Mouse (Mus musculus) liver, postnatal 0 days (tissue): ENCODE data around the gene Tigit. TPM values are rescaled to one million over a fixed set of nuclear protein-coding genes. Genes with fewer than 3 reads are reported as not detected.

Source experiments
- ATAC-seq: fragments of 200-750 bp; cut with Nextera tagmentation; 2 replicates; pipeline ENCODE4 v1.8.0; 2017; ENCODE audit warnings: mild to moderate bottlenecking, moderate library complexity
- DNase-seq: peaks from one replicate; pipeline ENCODE4 v3.0.0-alpha.2; 2016
- H3K27ac ChIP-seq: fragments of 300-500 bp; sonication (generic); 2 replicates; pipeline ENCODE4 v1.5.1; 2014; ENCODE audit warnings: antibody characterized with exemption, moderate library complexity, mild to moderate bottlenecking, low read depth
- H3K27me3 ChIP-seq: fragments of 300-500 bp; sonication (generic); 2 replicates; pipeline ENCODE4 v1.6.1; 2014; ENCODE audit warnings: low read length, control low read depth, mixed read lengths; ENCODE audit not compliant: insufficient read depth
- H3K36me3 ChIP-seq: fragments of 300-500 bp; sonication (generic); replicated peaks from 2 replicates; pipeline ENCODE4 v1.6.1; 2014; ENCODE audit warnings: mild to moderate bottlenecking, control low read depth, low read length, moderate library complexity, mixed read lengths; ENCODE audit not compliant: insufficient read depth
- H3K4me1 ChIP-seq: fragments of 300-500 bp; sonication (generic); 2 replicates; pipeline ENCODE4 v1.6.1; 2014; ENCODE audit warnings: antibody characterized with exemption, mild to moderate bottlenecking, control low read depth; ENCODE audit not compliant: insufficient read depth
- H3K4me2 ChIP-seq: fragments of 300-500 bp; sonication (generic); 2 replicates; pipeline ENCODE4 v1.6.1; 2014; ENCODE audit warnings: low read depth, mild to moderate bottlenecking, low read length, moderate library complexity, mixed read lengths
- H3K4me3 ChIP-seq: fragments of 300-500 bp; sonication (generic); 2 replicates; pipeline ENCODE4 v1.5.1; 2014; ENCODE audit warnings: low read depth, low read length
- H3K9ac ChIP-seq: fragments of 300-500 bp; sonication (generic); replicated peaks from 2 replicates; pipeline ENCODE4 v1.6.1; 2014; ENCODE audit warnings: mild to moderate bottlenecking, moderate library complexity
- H3K9me3 ChIP-seq: fragments of 300-500 bp; sonication (generic); 2 replicates; pipeline ENCODE4 v1.6.1; 2016; ENCODE audit warnings: mild to moderate bottlenecking, control low read depth, low read length, mixed read lengths
- CTCF ChIP-seq: sonication (generic); IDR thresholded peaks from 2 replicates; pipeline ENCODE4 v1.5.1; 2016; ENCODE audit warnings: antibody characterized with exemption, low read depth
- EP300 ChIP-seq: IDR thresholded peaks from 2 replicates; pipeline ENCODE4 v1.6.1; 2016; ENCODE audit warnings: antibody characterized with exemption, low read depth, mild to moderate bottlenecking
- WGBS: fragments of 180-500 bp; shearing (Covaris S2); extraction: QIAGEN DNeasy Blood & Tissue Kit; methylation state at CpG from one replicate; pipeline ENCODE4 v1.1.7; 2014; ENCODE audit not compliant: insufficient replicate concordance; 5-methylcytosine and 5-hydroxymethylcytosine counted together
- polyA plus RNA-seq: library from polyadenylated mRNA; unstranded; fragments of >200 nt; fragmentation: Nextera tagmentation; extraction: Ambion mirVana; gene quantifications from 2 replicates; pipeline ENCODE4 v1.2.1, GENCODE M21; 2015

The Tigit gene
- polyA plus RNA-seq, 1 experiment from 2014 or later = 0.12 TPM

DNA sequence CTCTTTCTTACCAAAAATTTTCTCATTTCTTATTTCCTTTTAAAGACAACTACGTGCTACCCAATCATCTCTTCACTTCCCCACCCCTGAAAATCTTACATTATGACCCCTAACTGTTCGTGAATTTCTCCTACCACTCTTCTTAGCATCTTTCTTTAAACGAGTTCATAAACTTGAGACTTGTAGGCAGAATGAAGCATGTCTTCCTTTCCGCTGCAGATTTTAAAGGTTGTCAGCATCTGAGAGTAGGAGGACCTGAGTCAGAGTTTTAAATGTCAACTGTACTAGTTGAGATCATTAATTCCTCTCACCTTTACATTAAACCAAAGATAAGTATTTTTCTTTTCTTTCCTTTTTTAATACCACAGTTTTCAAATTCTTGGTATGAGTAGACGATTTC is 35.3 kb downstream of the Tigit start:
- no peak overlapping the region for H3K27ac ChIP-seq
- DNase-seq = no peak
- no peaks in the 10 kb centered on the region for H3K27me3 ChIP-seq
- H3K9me3 ChIP-seq = no peaks in the 10 kb centered on the region
- TF ChIP-seq CTCF (no peak), EP300 (no peak)
- no peak overlapping the region for H3K4me3 ChIP-seq
- no peak for ATAC-seq
- H3K4me2 ChIP-seq = no peak overlapping the region
- 73% methylated on average over 5 of the region's 5 CpGs for WGBS
- no peaks in the 10 kb centered on the region for H3K4me1 ChIP-seq
- H3K9ac ChIP-seq = no peak overlapping the region
- H3K36me3 ChIP-seq = no peaks in the 10 kb centered on the region

DNA sequence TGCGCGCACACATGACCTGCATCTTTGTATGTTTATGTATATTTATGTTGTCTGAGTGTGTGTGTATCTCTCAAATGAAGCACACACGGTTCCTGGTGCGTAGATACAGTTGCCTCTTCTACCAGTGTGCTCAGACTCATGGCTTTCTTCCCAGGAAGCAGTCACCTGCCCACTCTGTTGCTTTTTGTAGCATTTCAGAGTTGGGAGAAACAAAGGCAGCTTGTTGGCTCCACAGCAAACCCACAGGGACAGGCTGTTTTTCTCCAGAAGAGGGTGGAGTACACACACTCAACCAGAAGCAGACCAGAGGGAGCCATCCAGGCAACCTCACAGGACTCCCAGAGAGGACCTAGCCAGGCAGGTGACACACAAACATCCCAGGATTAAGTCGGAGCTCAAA is 38.0 kb downstream of the Tigit start:
- H3K4me3 ChIP-seq = no peak overlapping the region
- TF ChIP-seq EP300 (no peak), CTCF (no peak)
- no peak overlapping the region for H3K9ac ChIP-seq
- no peaks in the 10 kb centered on the region for H3K36me3 ChIP-seq
- H3K27me3 ChIP-seq = no peaks in the 10 kb centered on the region
- ATAC-seq = no peak
- WGBS = 82% methylated on average over 5 of the region's 5 CpGs
- H3K27ac ChIP-seq = no peak overlapping the region
- H3K4me1 ChIP-seq = no peaks in the 10 kb centered on the region
- no peaks in the 10 kb centered on the region for H3K9me3 ChIP-seq
- H3K4me2 ChIP-seq = no peak overlapping the region
- no peak for DNase-seq

DNA sequence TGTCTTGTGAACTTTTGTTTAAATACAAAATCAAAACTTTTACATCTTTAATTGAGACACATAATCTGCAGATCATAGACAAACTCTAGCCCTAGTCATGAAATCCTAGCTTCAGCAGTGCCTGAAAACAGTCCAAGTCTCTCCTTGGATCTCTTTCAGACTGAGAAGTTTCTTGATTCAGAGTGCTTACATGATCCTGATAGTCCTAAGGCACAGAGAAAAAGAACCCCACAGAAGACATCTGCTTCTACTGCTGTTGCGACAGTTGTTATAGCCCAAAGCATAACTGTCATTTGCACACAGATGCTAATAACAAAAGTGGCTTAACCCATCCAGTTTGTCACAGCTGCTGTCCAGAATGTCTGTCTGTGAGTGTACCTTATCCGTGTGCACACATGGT is 38.7 kb downstream of the Tigit start:
- Histone ChIP-seq H3K4me2 (no peak overlapping the region), H3K27me3 (no peaks in the 10 kb centered on the region), H3K9ac (no peak overlapping the region), H3K9me3 (no peaks in the 10 kb centered on the region), H3K4me1 (no peaks in the 10 kb centered on the region), H3K36me3 (no peaks in the 10 kb centered on the region), H3K27ac (no peak overlapping the region), H3K4me3 (no peak overlapping the region)
- ATAC-seq = no peak
- no peak for DNase-seq
- 68% methylated on average over 2 of the region's 2 CpGs for WGBS
- TF ChIP-seq CTCF (no peak), EP300 (no peak)

DNA sequence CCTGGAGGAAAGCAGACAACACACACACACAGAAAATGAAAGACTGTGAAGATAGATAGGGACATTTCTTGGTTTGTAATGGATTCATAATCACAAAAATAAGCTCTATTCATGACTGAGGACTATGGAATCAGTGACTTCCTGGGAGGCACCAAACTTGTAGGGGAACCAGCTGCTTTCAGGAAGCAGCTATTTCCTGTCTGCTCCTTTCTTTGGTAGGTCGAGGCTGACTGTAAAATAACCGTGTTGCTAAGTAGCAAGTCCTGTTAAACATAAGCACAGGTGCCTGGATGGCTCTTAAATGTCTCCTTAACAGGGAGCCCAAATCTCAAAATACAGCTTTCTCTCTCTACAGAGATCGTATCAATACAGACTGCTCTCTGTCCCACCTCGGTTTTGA is 39.1 kb downstream of the Tigit start:
- ATAC-seq = no peak
- TF ChIP-seq EP300 (no peak), CTCF (no peak)
- H3K4me3 ChIP-seq = no peak overlapping the region
- 35% methylated on average over 4 of the region's 4 CpGs for WGBS
- H3K4me1 ChIP-seq = no peaks in the 10 kb centered on the region
- no peaks in the 10 kb centered on the region for H3K9me3 ChIP-seq
- no peak for DNase-seq
- H3K27ac ChIP-seq = no peak overlapping the region
- no peak overlapping the region for H3K4me2 ChIP-seq
- no peak overlapping the region for H3K9ac ChIP-seq
- H3K27me3 ChIP-seq = no peaks in the 10 kb centered on the region
- H3K36me3 ChIP-seq = no peaks in the 10 kb centered on the region

DNA sequence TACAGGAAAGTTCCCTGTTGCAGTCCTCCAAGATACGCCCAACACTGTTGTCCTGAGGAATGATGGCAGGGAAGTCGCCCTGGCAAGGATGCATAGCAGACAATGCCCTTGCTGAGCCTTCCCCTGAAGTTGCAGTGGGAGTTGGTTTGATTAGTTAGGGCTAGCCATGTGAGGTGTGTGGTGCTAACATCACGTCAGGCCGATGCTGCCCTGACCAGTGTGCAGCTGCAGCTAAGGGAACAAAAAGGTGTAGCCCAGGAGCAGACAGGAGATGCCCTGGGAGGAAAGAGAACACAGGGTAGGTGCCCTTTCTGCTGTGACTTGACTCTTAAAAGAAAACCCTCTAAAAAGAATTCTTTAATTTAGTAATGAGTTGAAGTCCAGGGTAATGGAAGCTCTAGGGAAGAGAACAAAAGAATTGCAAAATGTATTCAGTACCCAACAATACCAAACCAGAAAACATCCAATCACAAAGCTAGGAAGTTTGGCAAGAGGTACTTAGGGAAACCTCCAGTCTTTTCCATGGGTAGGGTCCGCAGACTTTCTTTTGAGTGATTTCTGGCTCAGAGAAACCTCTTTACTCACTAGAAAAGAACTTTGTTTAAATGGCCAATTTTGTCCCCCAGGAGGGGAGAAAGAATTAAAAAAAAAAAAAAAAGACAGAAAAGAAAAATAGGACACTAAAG is 40.5 kb downstream of the Tigit start:
- no peak overlapping the region for H3K27ac ChIP-seq
- ATAC-seq (no peak), DNase-seq (no peak)
- no peaks in the 10 kb centered on the region for H3K9me3 ChIP-seq
- no peak overlapping the region for H3K4me3 ChIP-seq
- no peaks in the 10 kb centered on the region for H3K27me3 ChIP-seq
- 79% methylated on average over 5 of the region's 5 CpGs for WGBS
- H3K9ac ChIP-seq = no peak overlapping the region
- H3K4me1 ChIP-seq = no peaks in the 10 kb centered on the region
- TF ChIP-seq EP300 (no peak), CTCF (no peak)
- H3K4me2 ChIP-seq = no peak overlapping the region
- no peaks in the 10 kb centered on the region for H3K36me3 ChIP-seq

DNA sequence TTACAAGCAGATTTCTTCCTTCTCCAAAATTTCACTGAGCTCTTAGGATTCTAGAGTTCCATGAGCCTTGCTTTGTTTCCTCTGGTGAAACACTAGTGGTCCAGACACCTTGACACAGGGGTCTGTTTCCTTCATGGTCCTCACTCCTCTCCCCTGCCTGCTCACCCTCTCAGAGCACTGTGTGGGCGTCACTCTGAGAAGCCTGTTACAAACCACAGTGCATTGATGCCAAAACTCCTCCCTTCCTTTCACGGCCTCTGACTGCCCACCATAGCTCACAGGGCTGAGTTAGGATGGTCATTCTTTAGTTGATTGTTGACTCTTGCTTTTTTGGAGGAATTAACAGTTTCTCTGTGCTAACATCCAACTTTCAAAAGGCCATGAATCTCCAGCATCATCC is 43.6 kb downstream of the Tigit start:
- TF ChIP-seq EP300 = no peak
- no peak for TF ChIP-seq CTCF
- no peaks in the 10 kb centered on the region for H3K9me3 ChIP-seq
- no peaks in the 10 kb centered on the region for H3K27me3 ChIP-seq
- 46% methylated on average over 2 of the region's 2 CpGs for WGBS
- no peak overlapping the region for H3K4me2 ChIP-seq
- DNase-seq (no peak), ATAC-seq (no peak)
- H3K4me3 ChIP-seq = no peak overlapping the region
- no peaks in the 10 kb centered on the region for H3K36me3 ChIP-seq
- H3K27ac ChIP-seq = no peak overlapping the region
- H3K9ac ChIP-seq = no peak overlapping the region
- H3K4me1 ChIP-seq = no peaks in the 10 kb centered on the region

DNA sequence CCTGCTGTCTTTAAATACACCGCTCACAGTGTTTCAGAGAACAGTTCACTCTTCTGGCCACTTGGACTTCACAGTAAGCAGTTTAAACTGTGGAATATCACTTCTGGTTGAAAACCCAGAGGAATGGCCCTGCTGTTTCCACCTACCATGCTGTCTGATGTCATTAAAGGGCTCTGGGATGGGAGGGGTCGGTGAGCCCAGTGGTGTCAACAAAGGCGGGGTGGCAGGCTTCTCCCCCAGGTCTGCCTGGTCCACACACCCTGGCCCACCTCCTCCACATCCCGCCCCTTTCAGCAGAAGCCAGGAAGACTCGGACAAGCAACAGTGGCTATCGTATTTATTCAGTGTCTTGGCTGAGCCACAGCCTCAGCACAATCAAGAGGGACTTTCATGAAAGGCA is 44.7 kb downstream of the Tigit start:
- Histone ChIP-seq H3K27me3 (no peaks in the 10 kb centered on the region), H3K27ac (no peak overlapping the region), H3K36me3 (no peaks in the 10 kb centered on the region), H3K4me2 (no peak overlapping the region), H3K9me3 (no peaks in the 10 kb centered on the region), H3K4me3 (no peak overlapping the region), H3K4me1 (no peaks in the 10 kb centered on the region), H3K9ac (no peak overlapping the region)
- TF ChIP-seq CTCF = no peak
- TF ChIP-seq EP300 = no peak
- 64% methylated on average over 6 of the region's 6 CpGs for WGBS
- DNase-seq = no peak
- ATAC-seq = no peak
